Mouse (Mus musculus) kidney, embryonic 14.5 days (tissue): ENCODE data around the gene Zfp663. TPM values are rescaled to one million over a fixed set of nuclear protein-coding genes. Genes with fewer than 3 reads are reported as not detected.

Source experiments
- ATAC-seq: fragments of 200-750 bp; cut with Nextera tagmentation; 2 replicates; pipeline ENCODE4 v1.8.0; 2017; ENCODE audit warnings: moderate number of reproducible peaks, mild to moderate bottlenecking, moderate TSS enrichment, moderate library complexity; ENCODE audit not compliant: low FRiP score, low TSS enrichment
- H3K27ac ChIP-seq: fragments of 300-500 bp; sonication (generic); 2 replicates; pipeline ENCODE4 v1.5.1; 2014; ENCODE audit warnings: low read depth, mild to moderate bottlenecking, low read length, moderate library complexity, mixed read lengths
- H3K27me3 ChIP-seq: fragments of 300-500 bp; sonication (generic); 2 replicates; pipeline ENCODE4 v1.6.1; 2014; ENCODE audit warnings: mild to moderate bottlenecking, low read length; ENCODE audit not compliant: control insufficient read depth, insufficient read depth
- H3K36me3 ChIP-seq: fragments of 300-500 bp; sonication (generic); 2 replicates; pipeline ENCODE4 v1.6.1; 2014; ENCODE audit warnings: low read length, mixed read lengths; ENCODE audit not compliant: control insufficient read depth, insufficient read depth
- H3K4me1 ChIP-seq: fragments of 300-500 bp; sonication (generic); 2 replicates; pipeline ENCODE4 v1.6.1; 2014; ENCODE audit warnings: low read length, mixed read lengths; ENCODE audit not compliant: control insufficient read depth, insufficient read depth
- H3K4me2 ChIP-seq: fragments of 300-500 bp; sonication (generic); replicated peaks from 2 replicates; pipeline ENCODE4 v1.6.1; 2014; ENCODE audit warnings: low read depth, mild to moderate bottlenecking, low read length
- H3K4me3 ChIP-seq: fragments of 300-500 bp; sonication (generic); 2 replicates; pipeline ENCODE4 v1.5.1; 2014; ENCODE audit warnings: mild to moderate bottlenecking, low read length
- H3K9ac ChIP-seq: fragments of 300-500 bp; sonication (generic); 2 replicates; pipeline ENCODE4 v1.6.1; 2014; ENCODE audit warnings: low read depth, mild to moderate bottlenecking, low read length, moderate library complexity
- H3K9me3 ChIP-seq: fragments of 300-500 bp; sonication (generic); 2 replicates; pipeline ENCODE4 v1.6.1; 2016; ENCODE audit warnings: low read length; ENCODE audit not compliant: control insufficient read depth
- WGBS: fragments of 180-500 bp; shearing (Covaris S2); extraction: QIAGEN DNeasy Blood & Tissue Kit; methylation state at CpG from one replicate; pipeline ENCODE4 v1.1.7; 2014; 5-methylcytosine and 5-hydroxymethylcytosine counted together
- polyA plus RNA-seq: library from polyadenylated mRNA; unstranded; fragments of >200 nt; fragmentation: Nextera tagmentation; extraction: Ambion mirVana; gene quantifications from 2 replicates; pipeline ENCODE4 v1.2.1, GENCODE M21; 2014

Gene Zfp663
- 0.67 and 0.88 TPM in 2 replicates for polyA plus RNA-seq

- ATAC-seq: no peak
- peak within 1 kb of the TSS; percentile 27 for H3K4me3 ChIP-seq
- under 1% methylated on average over 27 of the region's 27 CpGs for WGBS
- H3K4me2 ChIP-seq: peak within 1 kb of the TSS; percentile 51
- H3K27me3 ChIP-seq: no peaks in the 10 kb centered on the region; the same call in 1 of the 2 replicates
- peak within 1 kb of the TSS; percentile 19; the same call in 1 of the 2 replicates for H3K9ac ChIP-seq
- no peaks in the 10 kb centered on the region for H3K36me3 ChIP-seq
- no peaks in the 10 kb centered on the region for H3K9me3 ChIP-seq
- peaks cover 15% of the 10 kb centered on the region for H3K4me1 ChIP-seq
- H3K27ac ChIP-seq: no peak within 1 kb of the TSS
Observed at GRCm38 (mm10) chr2:165368496-165368895, at the start of gene Zfp663. TSS of gene Zfp663 (minus strand) at chr2:165368729.

- Histone ChIP-seq H3K4me1 (0 out of 2 replicates have a peak, but pooled peaks cover 3% of the 10 kb centered on the region), H3K27me3 (no peaks in the 10 kb centered on the region), H3K9me3 (no peaks in the 10 kb centered on the region), H3K27ac (no peak overlapping the region), H3K36me3 (no peaks in the 10 kb centered on the region), H3K4me3 (no peak overlapping the region), H3K9ac (no peak overlapping the region), H3K4me2 (no peak overlapping the region)
- ATAC-seq: no peak
- 70% methylated on average over 7 of the region's 7 CpGs for WGBS
Observed at GRCm38 (mm10) chr2:165417291-165417690, 48.8 kb upstream of the Zfp663 start.

- Histone ChIP-seq H3K27me3 (no peaks in the 10 kb centered on the region), H3K4me1 (0 out of 2 replicates have a peak, but pooled peaks cover 3% of the 10 kb centered on the region), H3K9me3 (no peaks in the 10 kb centered on the region), H3K9ac (no peak overlapping the region), H3K4me2 (no peak overlapping the region), H3K27ac (no peak overlapping the region), H3K36me3 (no peaks in the 10 kb centered on the region), H3K4me3 (no peak overlapping the region)
- no peak for ATAC-seq
- 41% methylated on average over 6 of the region's 6 CpGs for WGBS
Observed at GRCm38 (mm10) chr2:165415795-165416194, 47.3 kb upstream of the Zfp663 start.

- Histone ChIP-seq H3K27me3 (no peaks in the 10 kb centered on the region), H3K4me3 (no peak overlapping the region), H3K4me1 (0 out of 2 replicates have a peak, but pooled peaks cover 3% of the 10 kb centered on the region), H3K9me3 (no peaks in the 10 kb centered on the region), H3K9ac (no peak overlapping the region), H3K36me3 (no peaks in the 10 kb centered on the region), H3K27ac (no peak overlapping the region), H3K4me2 (no peak overlapping the region)
- ATAC-seq: no peak
- 60% methylated on average over 11 of the region's 11 CpGs for WGBS
Observed at GRCm38 (mm10) chr2:165415141-165415721, 46.7 kb upstream of the Zfp663 start.

- no peaks in the 10 kb centered on the region for H3K36me3 ChIP-seq
- H3K4me3 ChIP-seq: no peak overlapping the region
- no peak for ATAC-seq
- no peak overlapping the region for H3K4me2 ChIP-seq
- H3K27ac ChIP-seq: no peak overlapping the region
- 70% methylated on average over 5 of the region's 5 CpGs for WGBS
- 0 out of 2 replicates have a peak, but pooled peaks cover 3% of the 10 kb centered on the region for H3K4me1 ChIP-seq
- H3K9me3 ChIP-seq: no peaks in the 10 kb centered on the region
- no peaks in the 10 kb centered on the region for H3K27me3 ChIP-seq
- no peak overlapping the region for H3K9ac ChIP-seq
Observed at GRCm38 (mm10) chr2:165414321-165414720, 45.8 kb upstream of the Zfp663 start.

GRCm38 (mm10) chr2:165413884-165414283 lies 45.4 kb upstream of the Zfp663 start:
- Histone ChIP-seq H3K4me1 (0 out of 2 replicates have a peak, but pooled peaks cover 3% of the 10 kb centered on the region), H3K4me3 (no peak overlapping the region), H3K27ac (no peak overlapping the region), H3K4me2 (no peak overlapping the region), H3K27me3 (no peaks in the 10 kb centered on the region), H3K9ac (no peak overlapping the region), H3K9me3 (no peaks in the 10 kb centered on the region), H3K36me3 (no peaks in the 10 kb centered on the region)
- 55% methylated on average over 3 of the region's 3 CpGs for WGBS
- no peak for ATAC-seq

GRCm38 (mm10) chr2:165407700-165408301 lies 39.3 kb upstream of the Zfp663 start:
- no peaks in the 10 kb centered on the region for H3K36me3 ChIP-seq
- ATAC-seq: no peak
- no peak overlapping the region for H3K9ac ChIP-seq
- 56% methylated on average over 10 of the region's 10 CpGs for WGBS
- no peak overlapping the region for H3K4me2 ChIP-seq
- no peaks in the 10 kb centered on the region for H3K4me1 ChIP-seq
- no peak overlapping the region for H3K27ac ChIP-seq
- 0 out of 2 replicates have a peak, but pooled peaks cover 2% of the 10 kb centered on the region for H3K9me3 ChIP-seq
- H3K27me3 ChIP-seq: no peaks in the 10 kb centered on the region
- H3K4me3 ChIP-seq: no peak overlapping the region

GRCm38 (mm10) chr2:165405351-165405750 lies 36.8 kb upstream of the Zfp663 start:
- ATAC-seq: no peak
- Histone ChIP-seq H3K4me2 (no peak overlapping the region), H3K4me3 (no peak overlapping the region), H3K9me3 (0 out of 2 replicates have a peak, but pooled peaks cover 2% of the 10 kb centered on the region), H3K27me3 (no peaks in the 10 kb centered on the region), H3K36me3 (no peaks in the 10 kb centered on the region), H3K27ac (no peak overlapping the region), H3K4me1 (no peaks in the 10 kb centered on the region), H3K9ac (no peak overlapping the region)
- 63% methylated on average over 6 of the region's 6 CpGs for WGBS

GRCm38 (mm10) chr2:165404951-165405350 lies 36.4 kb upstream of the Zfp663 start:
- 0 out of 2 replicates have a peak, but pooled peaks cover 2% of the 10 kb centered on the region for H3K9me3 ChIP-seq
- no peak overlapping the region for H3K27ac ChIP-seq
- H3K4me2 ChIP-seq: no peak overlapping the region
- no peaks in the 10 kb centered on the region for H3K36me3 ChIP-seq
- H3K4me1 ChIP-seq: no peaks in the 10 kb centered on the region
- 74% methylated on average over 9 of the region's 9 CpGs for WGBS
- ATAC-seq: no peak
- H3K4me3 ChIP-seq: no peak overlapping the region
- no peak overlapping the region for H3K9ac ChIP-seq
- H3K27me3 ChIP-seq: no peaks in the 10 kb centered on the region
